Mouse (Mus musculus): Measurements from ENCODE around the gene Gm648. TPM values are rescaled to one million over a fixed set of nuclear protein-coding genes. Genes with fewer than 3 reads are reported as not detected.

Gene Gm648
- not detected for polyA plus RNA-seq (2017; shearing (Covaris generic))

GRCm38 (mm10) chrX:56549506-56549905, at the start of gene Gm648:
Gene Gm648, minus strand, starts transcription at chrX:56549606.

GRCm38 (mm10) chrX:56597887-56598640, 48.7 kb upstream of the Gm648 start, which contains the start of gene Mmgt1:
Gene Mmgt1, minus strand, starts transcription at chrX:56598069.

GRCm38 (mm10) chrX:56524442-56524841, 25.0 kb downstream of the Gm648 start, which contains the start of gene Gm10477:
Gene Gm10477, plus strand, starts transcription at chrX:56524742.

Other genes with a start within 250 kb of the Gm648 start
- 0.77 TPM for gene Zfp449, start 203.2 kb downstream of the Gm648 start, polyA plus RNA-seq (2017; shearing (Covaris generic))
- 8.3 TPM for gene Smim10l2a, start 175.0 kb downstream of the Gm648 start, polyA plus RNA-seq (2017; shearing (Covaris generic))
- not detected for gene Gm2174, start 101.6 kb downstream of the Gm648 start, polyA plus RNA-seq (2017; shearing (Covaris generic))
- 36.2 TPM for gene Ints6l, start 94.7 kb downstream of the Gm648 start, polyA plus RNA-seq (2017; shearing (Covaris generic))
- gene Gm10477, start 24.9 kb downstream of the Gm648 start, polyA plus RNA-seq (2017; shearing (Covaris generic)): not detected
- gene Mmgt1, start 48.5 kb upstream of the Gm648 start, polyA plus RNA-seq (2017; shearing (Covaris generic)): 8.5 TPM
- gene Slc9a6, start 60.2 kb upstream of the Gm648 start, polyA plus RNA-seq (2017; shearing (Covaris generic)): 16.6 TPM
- gene Fhl1, start 182.2 kb upstream of the Gm648 start, polyA plus RNA-seq (2017; shearing (Covaris generic)): 0.10 TPM

Measured in CD4-positive, CD25-positive, alpha-beta regulatory T cell (primary cell).